Mouse (Mus musculus) hindlimb bud, embryonic 11.5 days (tissue): ENCODE data around the gene Gm40193.
A peak's percentile ranks its signal among the peaks of the same experiment; 100 is the strongest.
"Not testable (repeated sequence)": the region's sequence is repeated elsewhere in the genome, so short reads cannot be mapped to it uniquely, and the experiment has no call there.

Experiments
- DNase-seq: peaks from one replicate; pipeline ENCODE4 v3.0.0-alpha.2; 2012; ENCODE audit warnings: low read depth, low spot score; ENCODE audit errors: extremely low spot score

Gm40193 gene

DNA sequence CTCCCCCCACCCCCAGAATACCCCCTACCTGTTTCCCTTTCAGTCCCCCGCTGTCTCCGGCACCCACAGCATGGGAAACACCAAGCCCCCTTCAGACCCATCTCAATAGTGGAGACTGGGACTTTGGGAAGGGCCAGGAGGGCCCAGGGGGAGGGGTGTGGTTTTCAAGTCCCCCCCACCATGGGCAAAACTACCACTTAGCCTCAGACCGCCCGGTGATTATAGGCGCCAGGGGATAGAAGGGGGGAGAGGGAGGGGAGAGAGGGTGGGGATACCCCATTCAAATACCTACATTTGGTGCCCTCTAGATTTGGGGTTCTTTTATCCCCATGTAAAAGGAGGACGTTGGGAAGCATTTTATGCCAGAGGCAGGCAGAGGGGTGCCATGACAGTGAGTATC lies at the start of gene Gm40193:
Gene Gm40193, minus strand, starts transcription at position 101 of the 400 bp plus-strand sequence.
- no peak for DNase-seq

DNA sequence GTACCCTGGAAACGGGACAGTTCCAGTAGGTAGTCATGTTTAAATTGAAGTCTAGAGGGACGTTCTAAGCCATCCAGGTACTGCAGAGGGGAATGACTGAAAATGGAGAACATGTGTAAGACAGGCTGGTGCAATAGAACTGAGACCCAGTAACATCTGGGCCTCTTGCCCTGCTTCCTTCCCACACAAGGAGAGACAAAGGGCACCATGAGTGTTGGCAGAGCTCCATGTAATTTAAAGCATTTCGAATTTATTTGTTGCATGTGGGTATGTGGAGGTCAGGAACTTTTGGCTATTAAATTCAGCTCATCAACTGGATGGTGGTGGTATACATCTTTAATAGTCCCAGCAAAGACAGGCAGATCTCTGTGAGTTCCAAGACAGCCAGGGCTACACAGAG lies 49.5 kb upstream of the Gm40193 start:
- no peak for DNase-seq

DNA sequence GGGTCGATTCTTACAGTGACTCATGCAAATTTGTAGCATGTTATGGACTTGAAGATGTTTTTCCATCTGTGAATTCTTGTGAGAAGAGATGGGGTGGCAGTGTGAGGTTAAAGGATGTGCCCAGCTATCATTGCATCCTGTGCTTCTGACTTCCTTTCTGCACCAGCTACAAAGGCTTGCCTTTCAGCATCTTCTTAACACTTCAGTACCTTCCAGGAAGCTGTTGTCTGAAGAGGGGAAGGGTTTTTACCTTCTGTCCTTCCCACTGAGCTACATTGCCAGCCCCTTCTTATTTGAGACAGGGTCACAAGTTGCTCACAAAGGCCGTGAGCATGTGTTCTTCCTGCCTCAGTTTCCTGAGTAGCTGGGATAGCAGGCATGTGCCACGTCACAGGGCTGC lies 48.2 kb upstream of the Gm40193 start:
- no peak for DNase-seq

DNA sequence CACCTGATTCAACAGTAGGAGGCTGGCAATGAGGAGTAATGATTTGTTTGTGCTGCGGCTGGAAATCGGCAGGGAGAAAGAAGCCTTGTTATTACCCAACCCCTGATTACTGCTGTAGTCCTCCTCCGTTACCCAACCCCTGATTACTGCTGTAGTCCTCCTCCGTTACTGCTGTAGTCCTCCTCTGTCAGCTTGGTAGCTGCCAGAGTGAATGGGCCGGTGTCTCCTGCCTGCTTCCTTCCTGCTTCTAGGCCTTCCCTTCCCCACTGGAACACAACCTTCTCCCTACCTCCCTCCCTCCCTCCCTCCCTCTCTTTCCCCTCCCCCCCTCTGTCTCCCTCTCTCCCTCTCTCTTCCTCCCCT lies 47.6 kb upstream of the Gm40193 start:
- DNase-seq: no peak

DNA sequence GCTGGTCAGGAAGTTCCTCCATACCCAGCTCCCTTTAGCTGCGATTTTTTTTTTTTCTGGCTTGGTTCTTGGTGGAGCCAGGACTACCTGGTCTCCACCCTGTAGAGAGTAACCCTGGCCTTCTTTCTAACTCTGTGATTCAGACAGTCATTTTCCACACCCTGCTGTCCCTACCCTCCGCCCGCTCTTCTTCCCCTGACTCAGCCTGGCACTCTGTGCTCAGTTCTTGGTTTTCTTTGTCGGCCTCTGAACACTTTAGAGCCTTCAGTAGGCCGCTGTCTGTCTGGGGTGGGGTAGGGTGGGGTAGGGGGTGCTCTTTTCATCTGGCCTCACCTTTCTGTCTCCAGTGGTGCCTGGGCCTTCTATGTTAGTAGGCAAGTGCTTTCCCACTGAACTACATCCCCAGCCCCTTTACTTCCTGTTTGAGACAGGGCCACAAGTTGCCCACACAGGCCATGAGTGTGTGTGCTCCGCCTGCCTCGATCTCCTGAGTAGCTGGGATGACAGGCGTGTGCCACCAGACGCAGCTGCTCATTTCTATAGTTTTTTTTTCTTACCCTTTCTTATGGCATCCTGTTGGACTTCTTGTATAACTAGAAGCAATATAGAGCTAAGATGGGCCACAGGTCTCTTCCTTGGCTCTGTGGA lies 47.1 kb upstream of the Gm40193 start:
- no peak for DNase-seq

DNA sequence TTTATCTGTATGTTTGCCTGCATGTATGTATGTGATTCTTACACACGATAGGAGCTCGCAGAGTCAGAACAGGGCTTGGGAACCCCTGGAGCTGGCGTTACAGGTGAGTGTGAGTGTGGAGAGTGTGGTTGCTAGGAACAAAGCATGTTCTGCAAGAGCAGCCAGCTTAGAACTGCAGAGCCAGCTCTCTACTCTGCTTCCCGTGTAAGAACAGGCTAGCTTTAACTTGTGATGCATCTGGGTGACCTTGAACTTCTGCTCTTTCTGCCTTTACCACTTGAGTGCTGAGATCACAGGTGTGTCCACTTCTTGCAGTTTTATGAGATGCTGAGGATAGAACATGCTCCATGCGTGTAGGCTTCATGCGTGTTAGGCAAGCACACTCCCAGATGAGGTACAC lies 46.2 kb upstream of the Gm40193 start:
- DNase-seq: no peak

DNA sequence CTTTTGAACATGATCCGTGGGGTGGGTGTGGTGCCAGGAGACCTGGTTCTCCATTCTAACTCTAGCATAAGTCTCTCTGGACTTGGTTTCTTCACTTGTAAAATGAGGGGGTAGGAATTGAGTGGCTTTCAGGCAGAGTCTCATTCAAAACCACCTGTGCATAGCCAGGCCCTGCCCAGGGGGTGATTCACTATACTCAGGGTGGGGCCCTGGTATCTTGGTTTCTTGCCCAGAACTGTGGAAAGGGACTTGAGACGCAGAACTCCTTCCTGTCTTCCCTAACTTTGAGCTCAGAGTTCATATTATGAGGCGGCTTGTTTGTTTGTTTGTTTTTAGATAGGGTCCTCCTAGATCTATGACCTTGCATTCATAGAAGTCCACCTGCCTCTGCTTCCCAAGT lies 44.5 kb upstream of the Gm40193 start:
- no peak for DNase-seq

DNA sequence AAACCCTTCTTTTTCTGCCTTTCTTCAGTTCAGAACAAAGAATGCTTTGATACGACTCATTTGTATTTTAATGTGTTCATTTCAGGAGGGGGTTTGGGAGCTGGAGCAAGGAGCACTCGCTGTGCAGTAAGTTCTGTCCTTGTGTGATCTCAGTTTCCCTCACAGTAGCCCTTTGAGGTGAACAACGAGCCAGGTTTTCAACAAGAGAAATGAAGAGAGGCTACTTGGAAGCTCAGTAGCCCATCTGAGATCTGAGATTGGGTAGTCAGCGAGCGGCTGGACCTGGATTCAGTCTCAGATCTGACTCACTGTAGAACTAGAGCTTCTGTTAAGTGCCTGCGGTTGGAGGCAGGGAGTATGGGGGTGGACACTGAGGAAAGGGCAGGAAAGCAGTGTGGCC lies 41.1 kb upstream of the Gm40193 start:
- no peak for DNase-seq

DNA sequence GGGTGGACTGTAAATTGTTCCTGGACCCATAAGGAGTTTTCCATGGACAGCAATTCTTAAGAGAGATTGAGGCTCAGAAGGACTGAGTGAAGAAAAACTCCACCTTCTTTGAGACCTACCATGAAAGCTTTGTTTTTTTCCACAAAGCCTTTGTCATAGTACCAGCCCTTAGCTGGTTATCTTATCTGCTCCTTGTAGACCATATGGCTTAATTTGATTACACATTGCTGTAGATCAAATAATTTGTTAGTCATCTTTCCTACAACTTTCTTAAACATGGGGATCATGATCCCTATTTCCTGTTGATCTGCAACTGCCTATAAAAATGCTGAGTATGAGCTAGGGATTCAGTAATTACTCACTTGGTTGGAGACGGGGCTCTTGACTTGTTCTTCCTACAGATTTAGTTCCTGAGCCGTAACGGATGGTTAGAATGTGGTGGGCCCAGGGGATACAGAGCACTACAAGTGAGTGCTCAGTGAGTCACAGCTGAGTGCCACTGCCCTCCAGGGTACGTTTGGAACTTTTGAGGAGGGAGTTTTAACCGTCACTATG lies 39.7 kb upstream of the Gm40193 start:
- DNase-seq: no peak

DNA sequence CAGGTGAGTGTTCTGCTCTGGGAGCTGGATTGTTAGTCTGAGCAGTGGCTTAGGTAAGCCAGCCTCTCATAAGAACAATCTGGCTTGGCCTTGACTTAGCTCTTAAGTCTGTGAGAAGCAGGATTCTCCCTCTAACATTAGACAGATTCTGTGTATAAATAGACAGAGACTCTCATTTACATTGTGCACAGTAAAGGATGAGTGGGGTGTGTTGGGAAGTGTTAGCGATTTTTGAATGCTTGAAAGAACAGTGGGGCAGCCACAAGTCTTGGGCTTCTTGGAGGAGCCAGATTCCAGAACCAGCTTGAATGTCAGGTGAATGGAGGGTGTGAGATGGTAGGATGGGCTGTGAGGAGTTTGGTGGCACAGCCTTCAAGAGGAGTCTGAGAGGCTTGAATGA lies 38.9 kb upstream of the Gm40193 start:
- DNase-seq: no peak

DNA sequence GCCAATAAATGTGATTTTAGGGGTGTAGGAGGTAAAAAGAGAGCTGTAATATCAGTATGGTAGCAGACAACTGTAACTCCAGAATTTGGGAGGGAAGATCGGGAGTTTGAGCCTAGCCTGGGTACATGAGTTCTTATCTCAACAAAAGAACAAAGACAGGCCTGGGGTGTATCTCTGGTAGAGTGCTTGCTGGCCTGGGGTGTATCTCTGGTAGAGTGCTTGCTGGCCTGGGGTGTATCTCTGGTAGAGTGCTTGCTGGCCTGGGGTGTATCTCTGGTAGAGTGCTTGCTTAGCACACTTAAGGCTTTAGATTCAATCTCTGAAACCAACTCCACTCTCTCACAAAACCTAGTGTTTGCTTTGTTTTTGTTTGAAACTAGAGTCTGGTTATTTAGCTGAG lies 37.9 kb upstream of the Gm40193 start:
- DNase-seq: not testable (repeated sequence)

DNA sequence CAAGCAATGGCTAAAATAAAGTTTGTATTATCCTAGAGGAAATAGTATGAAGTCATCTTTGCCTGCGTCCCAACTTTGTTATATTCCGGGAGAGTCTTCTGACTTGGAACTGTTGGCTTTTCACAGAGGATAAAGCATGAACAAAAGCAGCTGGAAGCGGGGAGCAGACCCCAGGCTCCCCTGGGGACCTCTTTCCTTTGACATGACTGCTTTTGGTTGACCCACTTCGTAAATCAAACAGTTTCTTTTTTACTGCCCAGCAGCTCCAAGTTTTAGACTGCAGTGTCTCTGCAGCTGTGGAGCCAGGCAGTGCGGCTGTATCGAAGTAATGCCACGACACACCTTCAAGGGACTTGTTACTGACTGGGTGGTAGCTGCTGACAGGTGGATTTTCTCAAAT lies 33.8 kb upstream of the Gm40193 start:
- no peak for DNase-seq

DNA sequence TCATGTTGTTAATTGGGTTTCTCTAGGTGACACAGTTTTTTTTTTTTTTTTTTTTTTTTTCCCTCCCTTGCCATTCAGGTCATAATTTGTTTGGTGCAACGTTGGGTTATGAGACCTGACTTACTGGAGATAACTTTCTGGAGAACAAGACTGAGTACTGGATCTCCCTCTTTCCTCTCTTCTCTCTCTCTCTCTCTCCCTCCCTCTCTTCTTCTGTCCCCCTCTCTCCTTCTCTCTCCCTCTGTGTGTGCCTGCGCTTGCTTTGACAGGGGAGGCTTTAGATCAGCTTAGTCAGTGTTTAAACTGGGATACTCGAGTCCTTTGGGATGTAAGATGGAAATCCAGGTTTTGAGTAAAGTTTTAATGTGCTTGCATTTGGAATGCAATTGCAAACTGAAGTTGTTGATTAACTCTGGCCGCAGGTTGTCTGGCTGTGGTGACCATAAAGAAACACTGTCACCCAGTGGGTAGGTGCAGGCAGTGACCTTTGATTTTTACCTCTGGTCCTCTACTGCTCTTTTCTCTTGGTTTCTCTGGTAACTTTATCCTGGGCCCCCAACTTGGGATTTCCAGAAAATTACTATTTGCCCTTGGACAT lies 31.6 kb upstream of the Gm40193 start:
- DNase-seq: no peak

DNA sequence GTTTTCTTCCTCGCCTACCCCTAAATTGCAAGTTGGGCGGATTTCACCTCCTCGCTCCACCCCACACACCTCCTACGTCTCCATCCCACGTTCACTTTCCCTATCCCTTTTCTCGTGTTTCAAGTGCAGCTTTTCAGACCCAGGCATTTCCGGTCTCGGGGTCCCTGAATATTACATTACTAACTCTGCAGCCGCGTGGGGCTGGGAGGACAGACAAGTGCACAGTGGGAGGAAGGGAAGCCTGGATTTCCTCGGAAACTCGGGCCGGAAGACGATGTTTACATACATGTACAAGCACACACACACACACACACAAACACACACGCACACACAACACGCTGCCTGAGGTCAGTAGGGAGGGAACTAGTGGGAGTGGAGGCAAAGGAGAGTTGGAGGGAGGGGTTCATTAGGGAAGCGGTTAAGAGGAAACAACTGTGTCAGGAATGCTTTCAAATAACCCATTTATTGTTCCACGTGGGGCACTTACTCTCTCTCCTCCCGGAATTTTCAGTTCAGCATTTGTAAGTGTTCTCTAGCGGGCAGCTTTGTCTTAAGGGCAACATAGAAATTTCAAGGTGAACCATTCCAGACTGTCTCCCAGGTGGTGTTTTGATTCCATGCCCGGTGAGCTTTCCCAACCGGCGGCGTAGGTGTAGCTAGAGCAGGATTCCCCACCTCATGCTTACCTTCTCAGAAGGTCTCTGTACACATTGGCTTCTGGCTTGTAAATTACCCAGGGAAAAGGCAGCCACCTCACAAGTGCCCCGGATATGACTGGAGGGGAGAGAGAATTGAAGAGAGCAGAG lies 30.9 kb upstream of the Gm40193 start:
- DNase-seq: no peak

DNA sequence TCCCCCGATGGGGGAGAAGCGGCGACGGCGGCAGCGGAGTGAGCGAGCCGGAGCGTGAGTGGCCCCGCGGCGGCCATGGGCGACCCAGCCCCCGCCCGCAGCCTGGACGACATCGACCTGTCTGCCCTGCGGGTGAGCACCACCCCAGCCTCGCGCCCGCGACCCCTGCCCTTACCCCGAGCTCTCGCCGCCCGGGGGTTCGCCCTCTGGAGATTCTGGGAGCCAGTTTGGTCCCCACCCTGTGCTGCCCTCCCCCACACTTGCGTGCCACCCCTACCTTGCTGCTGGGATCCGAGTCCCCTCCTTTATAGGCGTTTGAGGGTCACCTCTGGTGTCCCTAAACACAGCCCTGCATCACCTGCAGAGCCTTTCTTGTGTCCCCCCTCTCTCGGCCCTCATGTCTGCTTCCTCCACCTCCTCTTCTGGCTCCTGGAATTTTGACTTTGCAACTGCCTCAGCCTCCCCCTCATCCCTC lies 30.3 kb upstream of the Gm40193 start:
- no peak for DNase-seq

DNA sequence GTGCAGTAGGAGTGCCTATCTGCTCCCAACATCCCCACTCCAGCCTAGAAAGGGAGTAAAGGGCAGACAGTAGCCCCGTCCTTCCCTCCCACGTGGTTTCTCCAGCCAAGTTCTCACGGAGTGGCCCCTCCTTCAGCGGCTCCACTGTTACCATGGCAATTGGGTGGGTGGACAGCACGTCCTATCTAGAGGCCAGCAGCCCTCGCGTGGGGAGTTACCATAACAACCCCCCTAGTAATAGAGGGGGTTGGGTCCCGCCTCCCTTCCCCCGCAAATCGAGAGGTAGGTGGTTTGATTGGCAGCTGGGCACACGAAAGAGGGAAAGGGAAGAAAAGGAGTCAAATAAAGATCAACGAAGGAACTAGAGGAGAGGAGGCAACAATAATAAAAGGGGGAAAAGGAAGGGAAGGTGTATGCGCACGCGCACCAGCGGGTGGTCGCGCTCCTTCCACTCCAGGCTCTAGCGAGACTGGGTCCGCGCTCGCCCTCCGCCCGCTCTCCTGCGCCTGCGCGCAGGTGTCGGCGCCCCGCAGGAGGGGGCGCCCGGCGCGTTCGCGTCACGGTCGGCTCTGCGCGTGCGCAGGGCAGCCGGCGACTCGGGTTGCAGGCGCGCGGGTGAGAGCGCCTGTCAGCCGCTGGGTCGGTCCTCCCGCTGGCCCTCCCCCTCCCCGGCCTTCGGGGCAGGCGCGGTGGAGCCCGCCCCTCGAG lies 29.7 kb upstream of the Gm40193 start, which contains the start of gene Mink1:
Gene Mink1, plus strand, starts transcription at position 595 of the 708 bp plus-strand sequence.
- DNase-seq: peak; percentile 47

DNA sequence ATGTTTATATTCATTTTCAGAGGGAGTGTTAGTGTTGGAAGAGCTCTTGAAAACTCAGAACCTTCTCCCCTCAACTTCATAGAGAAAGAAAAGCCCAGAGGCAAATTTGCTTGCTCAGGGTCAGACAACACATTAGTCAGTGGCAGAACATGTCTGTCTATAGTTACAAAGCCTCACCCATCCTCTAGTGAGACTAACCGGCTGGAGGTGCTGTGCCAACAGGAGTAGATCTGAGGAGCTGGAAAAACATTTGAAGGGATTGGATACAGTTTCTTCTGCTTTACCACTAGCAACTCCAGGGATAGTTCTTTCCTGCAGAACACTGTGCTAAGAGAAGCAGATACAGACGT lies 29.2 kb upstream of the Gm40193 start:
- no peak for DNase-seq

DNA sequence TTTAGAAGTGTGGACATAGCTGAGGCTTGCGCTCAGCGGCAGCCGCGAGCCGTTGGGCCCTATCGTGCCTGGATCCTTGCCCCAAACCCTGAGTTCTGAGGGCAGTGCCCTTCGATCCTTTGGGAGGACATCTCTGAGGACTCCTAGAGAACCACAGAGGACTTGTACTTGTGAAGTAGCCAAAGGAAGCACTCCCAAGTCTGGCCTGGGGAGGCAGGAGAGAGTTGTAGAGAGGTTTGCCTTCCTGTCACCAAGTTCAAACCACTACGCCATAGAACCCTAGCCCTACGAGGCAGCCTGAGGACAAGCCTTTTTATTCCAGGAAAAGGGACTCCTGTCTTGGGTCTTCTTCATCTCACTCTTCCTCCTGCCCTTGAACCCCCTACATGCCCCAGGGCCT lies 24.8 kb upstream of the Gm40193 start:
- DNase-seq: no peak

DNA sequence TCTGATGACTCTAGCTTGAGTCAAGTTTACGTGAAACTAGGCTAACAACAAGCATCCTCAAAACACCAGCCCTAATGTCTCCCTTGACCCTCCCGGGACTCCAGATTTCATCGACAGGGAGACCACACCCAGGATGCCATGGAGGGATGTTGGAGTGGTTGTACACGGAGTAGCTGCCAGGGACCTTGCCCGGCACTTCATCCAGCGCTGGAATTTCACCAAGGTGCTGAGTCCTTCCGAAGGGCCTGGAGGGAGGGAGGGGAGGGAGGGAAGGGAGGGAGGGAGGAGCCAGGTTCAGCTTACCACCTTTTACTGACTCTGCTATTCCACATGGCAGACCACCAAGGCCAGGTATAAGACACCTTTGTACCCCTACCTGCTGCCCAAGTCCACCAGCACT lies 21.2 kb upstream of the Gm40193 start:
- no peak for DNase-seq

DNA sequence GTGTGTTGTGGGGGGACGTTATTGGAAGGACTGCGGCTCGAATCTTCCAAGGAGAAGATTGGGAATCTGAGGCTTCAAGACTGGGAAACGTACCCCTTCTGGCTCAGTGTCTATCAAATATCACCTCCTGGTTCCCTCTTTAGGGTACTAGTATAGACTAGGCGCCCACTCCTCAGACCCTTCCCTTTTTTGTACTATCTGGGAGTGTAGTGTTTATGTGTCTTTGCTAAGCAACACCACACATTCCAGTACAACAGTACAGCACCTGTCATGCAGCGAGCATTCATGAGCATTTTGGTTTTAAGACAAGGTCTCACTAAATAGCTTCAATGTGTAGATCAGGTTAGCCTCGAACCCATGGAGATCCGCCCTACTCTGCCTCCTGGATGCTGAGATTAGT lies 18.8 kb upstream of the Gm40193 start:
- no peak for DNase-seq

DNA sequence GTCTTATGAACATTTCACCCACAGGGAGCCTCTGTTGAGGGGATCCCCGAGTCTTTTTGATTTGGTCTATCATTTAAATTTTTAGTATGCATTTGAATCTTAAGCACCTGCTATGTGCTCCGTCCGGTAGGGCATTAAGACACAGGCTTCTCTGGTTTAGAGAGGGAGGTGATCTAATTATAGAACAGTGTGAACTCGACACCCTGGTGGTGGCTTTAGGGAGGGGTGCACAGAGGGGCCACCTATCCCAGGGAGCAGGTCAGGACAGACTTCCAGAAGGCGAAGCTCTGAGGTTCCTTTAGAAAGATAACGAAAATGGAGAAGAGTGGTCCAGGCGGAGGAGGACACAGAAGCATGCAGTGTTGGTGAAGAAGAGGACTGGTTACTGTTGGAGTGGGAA lies 11.8 kb upstream of the Gm40193 start:
- no peak for DNase-seq
